Mouse (Mus musculus): ENCODE data around the gene Tsks.

DNA sequence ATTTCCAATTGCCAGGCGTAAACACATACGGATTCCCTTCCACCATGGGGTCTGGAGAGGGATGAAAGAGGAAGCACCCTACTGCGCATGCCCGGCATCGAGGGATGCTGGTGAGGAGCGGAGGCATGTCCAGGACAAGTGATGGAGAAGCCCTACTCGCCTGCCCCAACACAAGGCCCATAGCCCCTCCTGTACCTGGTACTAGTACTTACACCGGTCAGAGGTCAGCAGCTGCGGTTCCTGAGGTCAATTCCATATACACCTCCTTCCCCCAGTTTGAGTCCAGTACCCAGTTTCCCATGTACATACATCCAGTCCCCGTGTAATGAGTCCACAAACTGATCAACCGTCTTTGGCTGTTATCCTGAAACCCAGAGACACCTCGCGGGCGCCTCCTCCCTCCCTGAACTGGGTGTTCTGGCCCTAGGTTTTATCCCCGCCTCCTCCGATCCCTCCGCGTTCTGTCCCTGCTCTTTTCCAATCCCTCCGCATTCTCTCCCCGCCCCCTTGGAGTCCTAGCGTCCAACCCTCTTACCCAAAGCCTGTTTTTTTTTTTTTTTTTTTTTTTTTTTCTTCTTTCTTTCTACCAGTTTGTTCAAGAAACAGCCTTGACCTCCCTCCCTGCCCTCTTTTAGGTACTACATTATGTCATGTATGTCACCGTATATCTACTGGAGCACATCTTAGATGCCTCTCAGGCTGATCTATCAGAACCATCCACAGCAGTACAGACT is 31.5 kb downstream of the Tsks start, which contains the start of gene Cpt1c:
- TF ChIP-seq CTCF (IDR thresholded peaks at IDR 0.05; ENCODE audit: low read depth) (0 out of 2 replicates have a peak, but pooled peaks have one; percentile 19), EP300 (IDR thresholded peaks at IDR 0.05; ENCODE audit: low read depth) (peak; percentile 32; the same call in 1 of the 2 replicates)

Measured in liver, embryonic 14.5 days (tissue).